Mouse (Mus musculus) right cerebral cortex, postnatal 10 days (tissue): ENCODE measurements at regions not wholly inside any gene's neighbourhood (a gene's known extent, or its start where the extent isn't known, plus 50 kb on each side); places are given as distances from the start of the nearest gene placed in this dataset.
A peak's percentile ranks its signal among the peaks of the same experiment; 100 is the strongest.

Experiments used
- DNase-seq, 2 experiments: peaks; one replicate each; pipeline ENCODE4 v3.0.0; 2021; ENCODE audit warnings: low spot score in 2 of 2

- peak; percentile 67 to 74 for DNase-seq
Observed at GRCm38 (mm10) chr14:120660321-120660781, 182.1 kb downstream of the Rap2a start.

DNA sequence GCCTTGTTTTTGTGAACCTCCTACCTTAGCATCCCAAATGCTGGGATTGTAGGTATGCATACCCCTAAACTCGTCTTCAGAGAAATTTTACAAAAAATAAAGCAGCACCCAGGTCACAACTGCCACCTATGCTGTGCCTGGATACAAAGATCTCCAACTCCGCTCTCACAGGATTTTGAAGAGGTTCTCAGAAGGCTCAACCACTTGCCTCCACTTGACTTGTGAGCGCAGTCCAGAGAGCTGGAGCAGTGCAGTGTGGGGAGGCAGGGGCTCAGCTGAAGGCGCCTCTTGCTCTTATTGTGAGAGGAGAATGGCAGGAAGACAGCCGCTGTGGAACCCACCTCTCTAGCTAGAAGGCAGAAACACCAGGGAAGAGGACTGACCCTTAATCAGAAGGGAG lies 182.9 kb downstream of the Rap2a start:
- DNase-seq: no peak

- no peak for DNase-seq
Observed at GRCm38 (mm10) chr14:120669665-120670064, 191.4 kb downstream of the Rap2a start.

DNA sequence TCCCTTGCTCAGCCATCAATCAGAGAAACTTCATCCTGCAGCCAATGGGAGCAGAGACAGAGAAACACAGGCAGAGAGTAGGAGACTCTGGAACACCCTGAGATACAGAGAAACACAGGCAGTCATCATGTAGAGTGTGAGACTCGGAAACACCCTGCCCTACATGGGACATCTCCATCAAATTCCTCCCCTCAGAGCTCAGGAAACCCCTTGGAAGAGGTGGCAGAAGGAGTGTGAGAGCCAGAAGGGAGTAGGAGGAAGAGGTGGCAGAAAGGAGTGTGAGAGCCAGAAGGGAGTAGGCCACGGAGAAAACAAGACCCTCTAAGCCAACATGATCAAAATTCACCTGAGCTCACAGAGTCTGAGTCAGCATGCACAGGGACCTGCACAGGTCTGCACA lies 197.5 kb downstream of the Rap2a start:
- DNase-seq: no peak

DNA sequence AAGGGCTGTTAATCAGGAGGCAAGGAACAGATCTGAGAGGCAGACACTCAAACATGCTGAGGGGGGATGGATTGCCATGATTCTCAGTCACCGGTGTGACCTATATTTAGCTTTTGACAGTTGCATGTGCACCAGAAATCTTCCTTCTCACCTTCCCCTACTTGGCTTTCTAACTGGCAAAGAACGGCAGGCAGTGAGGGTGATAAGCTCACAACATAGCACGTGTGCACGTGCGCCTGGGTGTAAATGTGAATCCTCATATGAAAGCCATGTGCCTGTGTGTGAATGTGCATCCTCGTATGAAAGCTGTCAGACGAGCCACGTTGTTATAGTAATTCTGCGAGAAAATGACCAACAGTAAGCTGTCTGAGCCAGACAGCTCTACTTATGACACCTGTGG lies 200.3 kb downstream of the Rap2a start:
- peak in 1 of 2 experiments; percentile 74 for DNase-seq

DNA sequence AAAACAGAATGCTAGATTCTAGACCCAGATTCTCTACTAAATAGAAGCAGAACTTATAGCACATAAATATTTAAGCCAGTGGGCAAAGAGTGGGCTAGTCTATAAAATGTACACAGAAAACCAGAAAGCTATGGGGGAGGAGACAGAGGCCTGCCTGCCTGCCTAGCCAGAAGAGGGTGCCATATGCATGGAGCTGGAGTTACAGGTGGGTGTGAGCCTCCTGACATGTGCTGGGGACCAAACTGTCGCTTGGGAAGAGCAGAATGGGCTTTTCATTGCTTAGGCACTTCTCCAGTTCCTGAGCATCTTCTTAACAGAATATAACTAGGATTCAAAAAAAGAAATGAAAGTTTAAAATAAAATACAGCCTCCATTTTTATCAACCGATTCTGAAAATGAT lies 200.8 kb downstream of the Rap2a start:
- peak; percentile 61 to 79 for DNase-seq

GRCm38 (mm10) chr14:120680272-120680671 lies 202.0 kb downstream of the Rap2a start:
- DNase-seq: no peak

DNA sequence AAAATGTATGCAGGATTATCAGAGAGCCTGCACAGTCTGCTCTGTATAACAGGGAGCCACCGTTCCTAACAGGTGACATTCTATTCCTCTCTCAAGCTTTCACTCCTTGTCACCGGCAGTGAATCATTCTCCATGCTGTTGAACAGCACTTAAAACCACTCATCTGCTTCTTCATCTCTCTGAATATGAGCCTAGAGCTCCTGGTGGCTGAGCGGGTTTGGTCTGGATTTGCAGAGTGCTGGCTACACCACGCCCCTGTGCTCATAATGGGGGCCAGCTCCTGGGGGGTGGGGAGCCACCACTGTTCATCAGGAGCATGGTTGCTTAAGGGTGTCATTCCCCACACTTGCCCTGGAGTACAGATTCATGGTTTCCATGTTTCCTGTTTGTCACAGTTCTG lies 207.0 kb downstream of the Rap2a start:
- no peak for DNase-seq

GRCm38 (mm10) chr14:120685877-120686276 lies 207.6 kb downstream of the Rap2a start:
- no peak for DNase-seq

DNA sequence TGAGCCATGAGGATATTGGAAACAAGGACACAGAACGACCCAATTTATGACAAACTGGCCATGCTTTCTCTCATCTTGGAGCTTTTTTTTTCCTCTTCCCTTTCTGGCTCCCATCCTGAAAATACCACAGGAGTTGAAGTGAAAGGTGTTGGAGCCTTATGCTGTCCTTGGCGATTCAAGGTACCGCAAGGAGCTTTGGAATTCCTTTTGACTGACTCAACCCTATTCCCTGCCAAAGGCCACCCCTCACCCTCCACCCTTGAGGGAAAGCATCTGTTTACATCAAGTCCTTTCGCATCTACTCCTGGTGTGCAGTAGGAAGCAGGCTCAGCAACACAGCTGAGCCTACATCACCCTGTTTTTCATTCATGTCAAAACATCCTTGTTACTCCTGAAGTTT lies 208.5 kb downstream of the Rap2a start:
- no peak for DNase-seq

DNA sequence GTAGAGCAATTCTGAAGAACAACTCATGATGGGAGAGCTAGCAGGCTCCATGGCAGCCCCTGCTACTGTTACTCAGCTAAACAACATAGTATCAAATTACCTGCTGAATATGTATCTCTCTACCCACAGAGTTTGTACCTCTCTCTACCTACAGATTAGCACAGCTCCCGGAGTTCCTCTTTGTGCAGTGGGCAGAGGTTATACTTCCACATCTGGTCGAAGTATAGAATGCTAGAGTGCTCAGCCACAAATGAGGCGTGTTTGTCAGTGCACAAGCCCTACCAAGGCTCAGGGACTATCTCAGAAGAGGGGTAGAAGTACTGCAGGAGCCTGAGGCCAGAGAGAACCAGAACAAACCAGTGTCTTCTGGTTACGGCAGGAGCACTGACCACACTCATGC lies 211.6 kb upstream of the Ipo5 start:
- DNase-seq: no peak

GRCm38 (mm10) chr14:120705301-120705801 lies 205.7 kb upstream of the Ipo5 start:
- DNase-seq: no peak

DNA sequence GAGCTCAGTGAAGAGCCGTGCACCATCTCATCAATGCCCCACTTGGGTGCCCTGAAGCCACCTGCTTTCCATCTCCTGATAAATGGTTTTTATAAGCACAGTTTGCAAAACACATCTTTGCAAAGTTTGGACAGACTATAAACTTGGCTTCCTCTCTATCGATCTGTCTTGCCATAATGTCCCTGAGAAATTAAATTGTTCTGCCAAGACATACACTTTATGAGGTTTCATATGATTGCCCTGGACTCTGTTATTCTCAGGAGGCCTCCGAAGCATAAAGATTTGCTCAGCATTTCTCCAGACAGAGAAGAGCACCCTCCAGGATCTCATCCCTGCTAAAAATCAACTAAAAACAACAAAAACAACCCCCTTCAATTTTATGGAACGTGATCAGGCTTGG lies 200.2 kb upstream of the Ipo5 start:
- no peak for DNase-seq

DNA sequence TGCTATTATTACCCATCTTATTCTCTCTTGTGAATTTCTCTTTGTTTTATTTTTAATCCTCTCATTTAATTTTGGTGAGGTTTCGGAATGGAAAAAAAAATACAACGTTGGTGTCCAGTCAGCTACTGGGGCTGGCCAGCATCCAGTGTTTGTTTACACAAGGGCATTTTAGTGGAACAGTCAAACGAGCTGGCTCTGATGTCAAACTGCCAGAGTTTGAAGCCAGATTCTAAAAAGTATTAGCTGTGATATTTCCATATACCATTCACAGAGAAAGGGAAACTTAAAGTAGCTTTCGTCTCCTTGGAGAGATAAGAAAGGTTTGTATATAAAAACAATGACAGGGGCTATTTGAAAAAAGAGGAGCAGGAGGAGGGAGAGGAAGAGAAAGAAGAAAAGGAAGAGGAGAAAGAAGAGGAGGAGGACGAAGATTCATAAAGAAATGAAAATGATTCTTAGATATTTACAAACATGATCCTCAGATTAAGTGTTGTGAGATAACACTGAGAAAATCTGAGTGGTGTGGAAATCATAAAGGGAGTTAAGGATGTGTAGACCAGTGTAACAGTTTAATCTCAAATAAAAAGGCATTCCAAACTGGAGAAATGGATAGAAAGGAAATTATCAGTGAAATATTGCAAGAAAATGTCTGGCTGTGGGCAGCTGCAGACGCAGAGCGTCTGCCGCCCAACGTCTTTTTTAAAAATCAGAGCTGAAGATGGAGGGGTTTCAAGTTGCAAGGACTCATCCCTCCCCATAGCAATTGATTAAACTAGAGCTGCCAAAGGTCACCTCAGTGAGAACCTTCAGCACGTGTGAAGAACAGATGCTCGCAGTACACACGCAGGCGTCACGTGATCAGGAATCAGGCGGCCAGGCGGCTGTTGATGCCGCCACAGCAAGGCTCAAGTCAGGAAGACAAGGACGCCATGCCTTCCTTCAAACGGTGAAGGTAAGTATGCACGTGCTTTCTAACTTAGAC lies 190.3 kb upstream of the Ipo5 start:
- DNase-seq: peak in 1 of 2 experiments; percentile 22

- DNase-seq: peak in 1 of 2 experiments; percentile 17
Observed at GRCm38 (mm10) chr14:120721593-120722461, 189.2 kb upstream of the Ipo5 start.

DNA sequence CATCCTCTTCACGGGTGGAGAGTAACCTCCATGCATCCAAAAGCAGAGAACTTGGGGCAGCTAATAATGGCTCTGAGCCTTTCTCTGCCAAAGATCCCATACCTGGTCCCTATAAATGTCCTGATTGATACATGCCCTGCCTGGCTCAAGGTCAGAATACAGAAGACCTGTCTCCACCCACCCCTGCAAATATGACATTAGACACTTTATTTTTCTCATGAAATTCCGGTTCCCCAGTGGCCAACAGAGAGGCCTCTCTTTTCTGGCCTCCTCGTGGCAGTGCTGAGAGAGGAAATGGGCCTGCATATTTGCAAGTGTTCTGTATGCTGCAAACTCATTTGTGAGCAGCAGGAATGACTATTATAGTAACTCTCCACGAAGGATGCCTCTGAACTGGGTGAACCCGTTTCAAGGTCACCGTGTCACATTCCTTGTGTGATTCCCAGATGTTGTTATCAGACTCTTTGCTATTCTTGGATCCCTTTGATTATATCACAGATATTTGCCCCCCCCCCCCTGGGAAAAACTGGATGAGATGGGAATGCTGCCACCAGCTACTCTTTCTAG lies 188.4 kb upstream of the Ipo5 start:
- peak in 1 of 2 experiments; percentile 17 for DNase-seq

DNA sequence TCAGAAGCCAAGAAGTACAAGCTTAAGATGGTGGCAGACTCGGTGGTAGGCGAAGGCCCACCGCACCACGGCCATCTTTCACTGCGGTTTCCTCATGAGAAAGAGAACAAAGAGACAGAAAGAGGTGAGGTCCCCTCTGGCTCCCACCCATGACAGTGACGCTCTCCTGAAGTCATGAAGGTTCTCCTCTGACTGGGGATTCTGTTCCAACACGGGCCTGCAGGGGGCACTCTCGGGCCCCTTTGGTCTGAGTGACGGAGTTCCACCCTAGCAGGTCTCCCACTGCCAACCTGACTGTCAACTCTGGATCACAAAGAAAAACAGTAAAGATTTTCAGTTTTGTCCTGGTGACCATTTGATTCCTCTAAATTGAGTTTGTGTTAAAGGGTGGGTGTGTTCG lies 182.9 kb upstream of the Ipo5 start:
- peak in 1 of 2 experiments; percentile 15 for DNase-seq

DNA sequence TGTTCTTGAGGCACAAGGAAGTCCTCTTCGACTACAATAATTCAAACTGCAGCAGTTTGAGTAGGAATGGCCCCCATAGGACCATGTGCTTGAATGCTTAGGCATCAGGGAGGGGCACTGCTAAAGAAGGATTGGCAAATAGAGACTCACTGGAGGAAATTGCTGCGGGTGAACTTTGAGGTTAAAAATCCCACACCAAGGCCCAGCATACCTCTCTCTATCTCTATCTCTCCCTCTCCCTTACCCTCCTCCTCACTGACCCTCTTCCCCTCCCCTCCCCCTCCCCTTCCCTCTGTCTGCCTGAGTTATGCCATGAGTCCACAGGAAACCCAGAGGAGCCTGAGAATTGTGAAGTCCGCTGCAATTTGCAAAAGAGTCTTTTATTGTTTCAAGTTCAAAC lies 180.8 kb upstream of the Ipo5 start:
- DNase-seq: peak in 1 of 2 experiments; percentile 9

- peak in 1 of 2 experiments; percentile 21 for DNase-seq
Observed at GRCm38 (mm10) chr14:120731679-120732281, 179.2 kb upstream of the Ipo5 start.

DNA sequence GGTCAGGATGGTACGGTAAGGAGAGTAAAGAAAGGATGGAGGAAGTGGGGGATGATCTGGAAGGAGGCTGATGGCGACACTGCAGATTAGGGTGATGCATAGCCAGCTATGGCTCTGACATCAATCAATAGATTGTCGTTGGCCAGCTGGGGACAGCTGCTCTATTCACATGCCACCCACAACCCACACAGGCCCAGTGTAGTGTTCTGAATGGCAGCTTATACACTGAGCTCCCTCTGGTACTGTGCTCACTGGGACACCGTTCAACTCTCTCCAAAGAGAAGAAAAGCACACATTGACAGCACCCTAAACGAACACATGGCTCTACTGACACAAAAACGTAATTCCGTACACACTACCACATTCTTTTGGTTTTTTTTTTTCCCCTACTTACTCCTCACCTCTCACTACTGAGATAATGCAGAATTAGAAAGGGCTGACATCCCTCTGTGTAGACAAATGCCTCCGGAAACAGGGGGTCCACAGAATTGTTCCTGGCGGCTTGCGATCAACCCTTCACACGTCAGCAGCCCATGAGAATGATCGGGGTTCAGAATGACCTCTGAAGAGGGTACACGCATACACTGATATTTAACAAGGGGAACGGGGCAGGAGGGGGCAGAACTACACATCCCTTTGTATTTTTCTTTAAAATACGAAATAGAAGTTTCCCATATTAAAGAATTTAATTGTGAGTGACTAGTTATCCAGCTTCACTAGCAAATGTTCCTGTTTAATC lies 178.5 kb upstream of the Ipo5 start:
- peak; percentile 53 to 62 for DNase-seq
